Mouse (Mus musculus) v-Abl transformed pro-B cells (cell line): ENCODE measurements around the gene Slc17a1.

Experiments used
- in situ Hi-C, 2 experiments: fragments of 400-800 bp; cut with MboI; formaldehyde crosslinking; loops; one replicate each; pipeline ENCODE4 v1.15.1; 2025; ENCODE audit not compliant: unreplicated experiment in 2 of 2

Slc17a1 gene

DNA sequence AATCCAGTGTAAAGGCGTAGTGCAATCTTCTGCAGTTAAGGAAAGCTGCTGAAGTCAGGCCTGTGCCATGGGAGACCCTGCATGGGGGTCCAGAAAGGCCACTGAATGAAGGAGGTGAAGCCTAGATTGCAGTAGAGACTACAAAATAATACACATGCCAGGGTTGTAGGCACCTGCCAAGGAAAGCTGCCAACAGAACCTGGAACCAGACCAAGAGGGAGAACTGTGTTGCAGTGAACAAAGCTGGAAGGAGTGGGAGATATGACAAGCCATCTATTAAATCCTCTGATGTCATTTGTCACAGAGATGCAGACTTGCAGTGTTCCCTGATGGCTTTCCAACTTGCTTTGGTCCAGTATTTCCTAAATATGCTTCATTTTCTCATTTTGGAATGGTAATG is 71.1 kb downstream of the Slc17a1 start:
- in situ Hi-C loops, result loop anchor here in 1 of 2 experiments (10.0 kb wide), 1 partner anchor 54 kb away; no protein-coding TSS in a partner anchor

GRCm38 (mm10) chr13:23940291-23940690 is 72.7 kb downstream of the Slc17a1 start:
- in situ Hi-C loops, result no loop called here

DNA sequence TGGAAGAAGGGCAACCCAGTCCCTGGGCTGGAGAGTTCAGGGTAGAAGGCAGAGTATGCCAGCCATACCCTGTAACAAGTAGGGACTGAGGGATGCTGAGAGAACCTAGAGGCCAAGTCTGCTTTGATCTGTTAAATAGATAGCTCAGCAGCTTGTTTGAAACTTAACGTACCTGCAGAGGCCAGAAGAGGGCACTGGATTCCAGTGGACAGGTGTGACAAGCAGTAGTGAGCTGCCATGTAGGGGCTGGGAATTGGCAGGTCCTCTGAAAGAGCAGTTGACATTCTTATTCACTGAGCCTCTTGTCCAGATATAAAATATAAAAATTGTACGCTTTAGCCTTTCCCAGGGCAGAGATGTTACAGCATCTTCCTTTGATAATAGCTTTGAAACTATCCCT is 75.3 kb downstream of the Slc17a1 start:
- in situ Hi-C loops, result no loop called here
